Mouse (Mus musculus): ENCODE measurements around the gene Tfip11.

- no peak for TF ChIP-seq CTCF (IDR thresholded peaks at IDR 0.05; ENCODE audit: control insufficient read depth, insufficient read depth, insufficient read length)
- no peak for TF ChIP-seq MYOG (IDR thresholded peaks at IDR 0.05; ENCODE audit: control insufficient read depth, extremely low read depth, insufficient read length)
- no peak for TF ChIP-seq MYOD1 (IDR thresholded peaks at IDR 0.05; ENCODE audit: control insufficient read depth, insufficient read length, low read depth)
- no peak for TF ChIP-seq MAX (IDR thresholded peaks at IDR 0.05)
These were observed 5.2 kb upstream of the Tfip11 start for GRCm38 (mm10) chr5:112320936-112321335.
